Mouse (Mus musculus) embryonic facial prominence, embryonic 11.5 days (tissue): ENCODE measurements around the gene Duxf3. TPM values are rescaled to one million over a fixed set of nuclear protein-coding genes. Genes with fewer than 3 reads are reported as not detected.

Experiments used
- ATAC-seq: fragments of 200-750 bp; cut with Nextera tagmentation; replicated peaks from 2 replicates; pipeline ENCODE4 v1.8.0; 2017; ENCODE audit warnings: low read depth; ENCODE audit not compliant: insufficient number of reproducible peaks, low FRiP score, low TSS enrichment
- DNase-seq: peaks from one replicate; pipeline ENCODE4 v3.0.0-alpha.2; 2015; ENCODE audit warnings: low spot score
- H3K27ac ChIP-seq: fragments of 300-500 bp; sonication (generic); replicated peaks from 2 replicates; pipeline ENCODE4 v1.5.1; 2014; ENCODE audit warnings: mild to moderate bottlenecking, low read depth, low read length, control low read depth
- H3K27me3 ChIP-seq: fragments of 300-500 bp; sonication (generic); 2 replicates; pipeline ENCODE4 v1.6.1; 2014; ENCODE audit warnings: mild to moderate bottlenecking, low read length, moderate library complexity, mixed read lengths; ENCODE audit not compliant: control insufficient read depth, insufficient read depth
- H3K36me3 ChIP-seq: fragments of 300-500 bp; sonication (generic); replicated peaks from 2 replicates; pipeline ENCODE4 v1.6.1; 2014; ENCODE audit warnings: low read depth, mild to moderate bottlenecking, low read length, moderate library complexity, mixed read lengths; ENCODE audit not compliant: control insufficient read depth, insufficient read depth
- H3K4me1 ChIP-seq: fragments of 300-500 bp; sonication (generic); 2 replicates; pipeline ENCODE4 v1.6.1; 2014; ENCODE audit warnings: low read length, mixed read lengths; ENCODE audit not compliant: control insufficient read depth, insufficient read depth
- H3K4me2 ChIP-seq: fragments of 300-500 bp; sonication (generic); 2 replicates; pipeline ENCODE4 v1.6.1; 2014; ENCODE audit warnings: low read depth, mild to moderate bottlenecking, control low read depth, low read length, moderate library complexity
- H3K4me3 ChIP-seq: fragments of 300-500 bp; sonication (generic); 2 replicates; pipeline ENCODE4 v1.5.1; 2014; ENCODE audit warnings: low read depth, low read length, control low read depth
- H3K9ac ChIP-seq: fragments of 300-500 bp; sonication (generic); replicated peaks from 2 replicates; pipeline ENCODE4 v1.6.1; 2014; ENCODE audit warnings: mild to moderate bottlenecking, control low read depth, low read length
- H3K9me3 ChIP-seq: fragments of 300-500 bp; sonication (generic); replicated peaks from 2 replicates; pipeline ENCODE4 v1.6.1; 2016; ENCODE audit warnings: mild to moderate bottlenecking, low read length, inconsistent platforms, mixed read lengths; ENCODE audit not compliant: control insufficient read depth
- WGBS: fragments of 180-500 bp; shearing (Covaris S2); extraction: QIAGEN DNeasy Blood & Tissue Kit; methylation state at CpG from one replicate; pipeline ENCODE4 v1.1.7; 2014; 5-methylcytosine and 5-hydroxymethylcytosine counted together
- polyA plus RNA-seq: library from polyadenylated mRNA; unstranded; fragments of >200 nt; fragmentation: Nextera tagmentation; extraction: Ambion mirVana; gene quantifications from 2 replicates; pipeline ENCODE4 v1.2.1, GENCODE M21; 2014

Duxf3 gene
- polyA plus RNA-seq, 1 experiment from 2014 or later = not detected

GRCm38 (mm10) chr10:58205986-58206385, 26.5 kb downstream of the Duxf3 start:
- Histone ChIP-seq H3K4me3 (no peak overlapping the region), H3K27me3 (no peaks in the 10 kb centered on the region), H3K4me1 (no peaks in the 10 kb centered on the region), H3K4me2 (no peak overlapping the region), H3K9ac (no peak overlapping the region), H3K9me3 (no peaks in the 10 kb centered on the region; the same call in 1 of the 2 replicates), H3K36me3 (no peaks in the 10 kb centered on the region), H3K27ac (no peak overlapping the region)
- 45% methylated on average over 1 of the region's 1 CpGs for WGBS
- DNase-seq = no peak
- no peak for ATAC-seq

Other genes starting within 250 kb of the Duxf3 start
- gene AW822073, start 7.7 kb downstream of the Duxf3 start, polyA plus RNA-seq = not detected in 2 replicates
- gene Gm4981, start 4.0 kb upstream of the Duxf3 start, polyA plus RNA-seq = not detected in 2 replicates
- 45.9 and 47.2 TPM in 2 replicates for gene Gcc2, start 22.8 kb upstream of the Duxf3 start, polyA plus RNA-seq
- gene Lims1, start 90.8 kb upstream of the Duxf3 start, polyA plus RNA-seq = 89.2 and 103 TPM in 2 replicates
- gene Ranbp2, start 214.2 kb upstream of the Duxf3 start, polyA plus RNA-seq = 27.5 and 30.8 TPM in 2 replicates